Mouse (Mus musculus): ENCODE results near the gene Myh7.
"Not testable (repeated sequence)": the region's sequence is repeated elsewhere in the genome, so short reads cannot be mapped to it uniquely, and the experiment has no call there.

Gene Myh7

DNA sequence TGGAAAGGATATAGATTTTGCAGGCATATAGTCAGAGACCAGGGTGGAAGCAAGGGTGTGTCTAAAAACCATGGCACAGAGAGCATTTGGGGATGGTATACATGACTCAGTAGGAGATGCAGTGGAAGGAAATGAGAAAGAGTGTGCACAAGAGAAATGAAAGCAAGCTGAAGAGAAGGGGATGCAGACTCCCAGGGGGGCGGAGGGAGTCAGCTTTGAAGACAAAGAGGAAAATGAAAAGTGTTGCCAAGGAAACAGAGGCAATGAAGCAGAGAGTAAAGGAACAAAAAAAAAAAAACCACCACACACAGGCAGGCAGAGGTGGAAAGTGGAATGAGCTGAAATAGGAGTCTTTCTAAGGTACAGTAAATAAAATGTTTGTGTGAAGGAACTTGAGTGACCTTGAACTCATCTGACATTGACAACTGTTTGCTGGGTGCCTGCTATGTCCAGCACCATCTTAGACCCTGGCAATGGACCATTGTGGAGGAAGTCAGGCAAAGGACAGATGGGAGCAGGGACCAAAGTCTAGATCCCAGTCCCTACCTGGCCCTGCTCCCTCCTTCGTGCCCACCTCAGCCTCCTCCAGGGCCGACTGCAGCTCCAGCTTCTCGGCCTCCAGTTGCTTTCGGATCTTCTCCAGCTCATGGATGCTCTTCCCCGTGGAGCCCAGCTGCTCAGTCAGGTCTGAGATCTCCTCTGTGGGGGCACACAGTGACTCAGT is 20.2 kb downstream of the Myh7 start:
- no peak for DNase-seq (ENCODE audit: extremely low read depth, insufficient read length, low spot score)

DNA sequence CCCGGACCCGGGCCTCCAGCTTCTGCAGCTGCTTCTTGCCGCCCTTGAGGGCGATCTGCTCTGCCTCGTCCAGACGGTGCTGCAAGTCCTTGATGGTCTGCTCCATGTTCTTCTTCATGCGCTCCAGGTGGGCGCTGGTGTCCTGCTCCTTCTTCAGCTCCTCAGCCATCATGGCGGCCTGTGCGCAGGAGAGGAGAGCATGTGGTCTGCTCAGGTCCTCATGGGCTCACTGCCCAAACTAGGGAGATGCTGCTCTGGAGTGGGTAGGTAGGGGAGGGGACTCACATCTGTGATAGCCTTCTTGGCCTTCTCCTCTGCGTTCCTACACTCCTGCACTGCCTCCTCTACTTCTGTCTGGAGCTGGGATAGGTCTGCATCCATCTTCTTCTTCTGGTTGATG is 21.6 kb downstream of the Myh7 start:
- not testable (repeated sequence) for DNase-seq (ENCODE audit: extremely low read depth, insufficient read length, low spot score)

DNA sequence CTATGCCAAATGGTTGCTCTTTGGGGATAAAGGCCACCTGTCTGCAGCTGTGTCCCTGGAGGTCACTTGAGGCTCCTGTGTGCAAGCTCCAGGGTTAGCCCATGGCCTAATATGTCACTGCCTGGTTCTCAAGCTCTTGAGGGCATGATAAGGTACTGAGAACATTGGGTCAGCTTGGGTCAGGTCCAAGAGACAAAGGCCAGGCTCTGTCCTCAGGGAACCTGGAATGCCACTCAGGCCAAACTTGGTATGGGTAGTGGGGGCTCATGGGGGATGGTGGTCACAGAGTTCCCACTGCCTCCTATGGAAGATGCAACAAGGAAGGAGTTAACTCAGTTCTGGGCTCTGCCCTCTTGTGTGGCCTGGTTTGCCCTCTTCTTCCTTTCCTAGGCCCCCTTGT is 26.1 kb downstream of the Myh7 start:
- no peak for DNase-seq (ENCODE audit: extremely low read depth, insufficient read length, low spot score)

DNA sequence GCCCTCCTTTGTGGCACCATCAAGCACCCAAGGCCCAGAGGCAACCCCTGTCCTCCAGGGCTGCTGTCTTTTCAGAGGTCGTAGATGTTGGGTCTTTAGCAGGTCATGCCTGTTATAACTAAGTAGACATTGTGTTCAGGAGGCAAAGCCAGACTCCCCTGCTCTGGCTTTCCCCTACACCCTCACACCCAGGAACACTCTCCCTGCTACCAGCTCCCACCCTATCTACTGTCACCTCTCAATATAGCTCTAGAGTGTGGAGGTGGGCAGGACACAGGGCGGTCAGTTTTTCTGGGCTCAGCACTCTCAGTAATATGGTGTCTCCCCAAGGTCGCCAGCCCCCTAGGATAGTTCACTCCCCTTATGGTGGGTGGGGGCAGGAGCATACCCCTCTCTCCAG is 26.6 kb downstream of the Myh7 start:
- DNase-seq (ENCODE audit: extremely low read depth, insufficient read length, low spot score): no peak

DNA sequence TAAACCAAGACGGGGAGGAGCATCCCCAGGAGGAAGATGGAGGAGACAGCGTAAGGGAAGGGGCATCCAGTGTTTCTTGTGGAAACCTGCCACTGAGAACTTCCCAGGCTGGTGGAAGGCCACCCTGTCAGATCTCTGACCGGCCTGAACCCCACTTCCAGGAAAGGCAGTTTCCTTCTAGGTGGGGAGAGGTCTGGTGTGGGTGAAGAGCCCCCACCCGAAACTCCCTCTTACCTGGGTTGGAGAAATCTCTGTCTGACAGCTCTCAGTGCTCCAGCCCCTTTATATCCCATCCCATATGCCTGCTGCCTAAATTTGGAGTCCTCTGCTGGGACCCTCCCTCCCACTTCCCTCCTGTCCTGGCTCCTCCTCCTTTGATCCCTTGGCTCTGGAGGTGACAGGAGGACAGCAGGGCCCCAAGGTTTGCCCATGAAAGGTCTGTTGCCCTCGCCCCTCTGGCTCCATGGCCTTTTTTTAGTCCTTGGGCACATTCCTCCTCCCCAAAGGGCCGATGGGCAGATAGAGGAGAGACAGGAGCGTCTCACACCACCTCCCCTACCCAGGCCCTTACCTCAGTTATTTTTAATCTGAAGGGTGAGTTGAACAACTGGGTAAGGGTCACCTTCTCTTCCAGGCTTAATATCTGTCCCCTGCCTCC is 28.0 kb downstream of the Myh7 start, which contains the start of gene Myh6:
Myh6 (minus strand) TSS at position 608 of the 658 bp plus-strand sequence.
- DNase-seq (ENCODE audit: extremely low read depth, insufficient read length, low spot score): no peak

DNA sequence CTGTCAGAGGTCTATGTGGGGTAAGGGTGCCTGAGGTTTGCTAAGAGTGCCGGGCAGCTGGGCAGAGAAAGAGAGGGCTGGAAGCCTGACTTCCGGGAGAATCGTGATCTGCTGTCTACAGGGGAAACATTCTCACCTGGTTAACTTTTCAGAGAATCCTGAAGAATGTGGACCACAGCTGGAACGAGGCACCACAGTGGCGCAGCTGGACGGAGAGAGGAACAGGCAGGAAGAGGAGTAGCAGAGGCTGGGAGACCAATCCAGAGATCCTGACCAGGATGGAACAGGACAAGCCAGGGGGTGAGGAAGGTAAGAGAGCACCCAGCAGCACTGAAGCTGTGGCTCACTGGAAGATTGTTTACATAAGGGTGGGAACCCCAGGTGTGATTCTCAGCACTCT is 28.8 kb downstream of the Myh7 start:
- DNase-seq (ENCODE audit: extremely low read depth, insufficient read length, low spot score): no peak

DNA sequence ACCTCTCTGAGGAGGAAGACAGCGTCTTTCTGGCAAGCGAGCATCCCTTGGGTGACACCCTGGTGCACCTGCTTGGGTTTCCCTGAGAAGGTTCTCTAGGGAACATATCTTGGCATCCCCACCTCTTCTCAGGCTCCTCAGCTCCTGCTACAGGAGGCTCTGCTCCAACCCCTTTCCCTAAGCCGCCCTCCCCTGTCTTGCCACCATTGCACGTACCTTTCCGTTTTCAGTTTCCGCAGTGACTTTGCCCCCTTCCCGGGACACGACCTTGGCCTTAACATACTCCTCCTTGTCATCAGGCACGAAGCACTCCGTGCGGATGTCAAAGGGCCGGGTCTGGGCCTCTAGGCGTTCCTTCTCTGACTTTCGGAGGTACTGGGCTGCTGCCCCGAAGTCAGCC is 29.4 kb downstream of the Myh7 start:
- DNase-seq (ENCODE audit: extremely low read depth, insufficient read length, low spot score): no peak

DNA sequence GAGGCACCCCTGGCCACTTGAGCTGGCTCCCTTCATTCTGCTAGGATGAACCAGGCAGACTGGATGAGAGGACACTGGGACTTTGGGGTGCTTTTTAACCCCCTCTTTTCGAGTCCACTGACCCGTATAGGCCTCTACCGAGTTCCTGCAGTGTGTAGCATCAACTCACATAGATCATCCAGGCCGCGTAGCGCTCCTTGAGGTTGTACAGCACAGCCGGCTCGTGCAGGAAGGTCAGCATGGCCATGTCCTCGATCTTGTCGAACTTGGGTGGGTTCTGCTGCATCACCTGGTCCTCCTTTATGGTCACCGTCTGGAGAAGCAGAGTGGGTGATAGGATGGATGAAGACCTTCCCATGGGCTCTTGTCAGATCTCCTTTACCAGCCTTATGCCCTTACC is 30.7 kb downstream of the Myh7 start:
- DNase-seq (ENCODE audit: extremely low read depth, insufficient read length, low spot score): no peak

DNA sequence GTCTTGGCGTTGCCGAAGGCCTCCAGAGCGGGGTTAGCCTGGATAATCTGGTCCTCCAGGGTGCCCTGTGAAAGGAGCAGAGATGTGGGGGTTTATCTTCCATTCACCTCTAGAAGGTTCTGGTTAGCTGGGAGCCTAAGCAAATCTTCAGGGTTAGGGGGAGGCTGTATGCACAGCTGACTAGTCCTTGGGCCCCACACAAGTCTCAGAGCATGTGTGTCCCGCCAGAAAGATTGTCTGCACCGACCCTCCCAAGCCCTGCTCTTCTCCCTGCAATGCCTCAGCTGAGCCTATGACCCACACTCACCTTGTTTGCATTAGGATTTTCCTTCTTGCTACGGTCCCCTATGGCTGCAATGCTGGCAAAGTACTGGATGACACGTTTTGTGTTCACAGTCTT is 31.7 kb downstream of the Myh7 start:
- DNase-seq (ENCODE audit: extremely low read depth, insufficient read length, low spot score): no peak

DNA sequence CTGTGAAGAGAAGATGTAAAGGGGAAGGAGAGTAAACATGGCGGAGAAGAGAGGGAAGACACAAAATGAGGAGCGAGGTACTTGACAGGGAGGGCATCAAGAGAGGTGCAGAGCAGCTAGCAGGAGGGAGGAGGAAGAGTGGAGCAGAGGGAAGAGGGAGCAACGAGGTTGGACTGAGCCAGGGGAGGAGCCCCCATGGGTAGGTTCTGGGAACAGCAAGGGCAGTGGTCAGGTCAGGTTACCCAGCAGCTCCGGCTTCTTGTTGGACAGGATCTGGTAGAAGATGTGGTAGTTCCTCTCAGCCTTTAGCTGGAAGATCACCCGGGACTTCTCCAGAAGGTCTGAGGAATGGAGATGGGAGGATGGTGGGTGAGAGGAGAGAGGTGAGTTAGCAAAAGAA is 32.9 kb downstream of the Myh7 start:
- no peak for DNase-seq (ENCODE audit: extremely low read depth, insufficient read length, low spot score)

DNA sequence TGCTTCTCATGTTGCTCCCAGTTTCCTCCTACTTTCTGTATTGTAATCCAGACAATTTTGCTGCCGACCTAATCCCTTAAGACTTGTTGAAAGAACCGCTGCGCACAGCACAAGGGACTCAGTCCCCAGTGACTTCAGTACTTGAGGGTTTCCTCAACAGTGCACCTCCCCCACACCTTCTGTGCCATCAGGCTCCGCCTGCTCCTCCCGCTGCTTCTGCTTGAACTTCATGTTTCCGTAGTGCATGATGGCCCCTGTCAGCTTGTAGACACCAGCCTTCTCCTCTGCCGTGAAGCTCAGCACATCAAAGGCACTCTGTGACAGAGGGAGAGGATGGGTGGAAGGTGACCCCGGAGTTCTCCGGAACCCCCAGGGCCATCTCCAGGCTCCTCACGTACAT is 33.7 kb downstream of the Myh7 start:
- DNase-seq (ENCODE audit: extremely low read depth, insufficient read length, low spot score): no peak

DNA sequence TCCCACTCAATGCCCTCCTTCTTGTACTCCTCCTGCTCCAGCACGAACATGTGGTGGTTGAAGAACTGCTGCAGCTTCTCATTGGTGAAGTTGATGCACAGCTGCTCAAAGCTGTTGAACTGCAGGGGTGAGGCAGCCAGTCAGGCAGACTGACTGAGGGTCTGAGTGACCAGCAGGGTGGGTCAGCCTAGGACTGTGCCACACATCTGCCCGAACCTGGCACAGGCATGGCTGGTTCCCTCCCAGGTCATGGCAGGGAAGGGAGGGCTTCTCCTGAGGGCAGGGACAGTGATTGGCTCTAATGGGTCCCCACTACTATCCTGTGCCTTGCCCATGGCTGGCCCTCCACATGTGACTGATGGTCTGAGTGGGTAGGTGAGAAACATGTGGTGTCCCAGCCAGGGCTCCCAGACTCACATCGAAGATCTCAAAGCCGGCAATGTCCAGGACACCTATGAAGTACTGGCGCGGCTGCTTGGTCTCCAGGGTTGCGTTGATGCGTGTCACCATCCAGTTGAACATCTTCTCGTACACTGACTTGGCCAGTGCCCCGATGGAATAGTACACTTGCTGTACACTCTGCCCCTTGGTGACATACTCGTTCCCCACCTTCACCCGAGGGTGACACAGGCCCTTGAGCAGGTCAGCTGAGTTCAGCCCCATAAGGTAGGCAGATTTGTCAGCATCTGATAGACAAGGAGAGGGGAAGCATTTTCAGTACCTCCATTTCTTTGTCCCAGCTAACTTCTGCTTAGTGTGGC is 34.4 kb downstream of the Myh7 start:
- not testable (repeated sequence) for DNase-seq (ENCODE audit: extremely low read depth, insufficient read length, low spot score)

DNA sequence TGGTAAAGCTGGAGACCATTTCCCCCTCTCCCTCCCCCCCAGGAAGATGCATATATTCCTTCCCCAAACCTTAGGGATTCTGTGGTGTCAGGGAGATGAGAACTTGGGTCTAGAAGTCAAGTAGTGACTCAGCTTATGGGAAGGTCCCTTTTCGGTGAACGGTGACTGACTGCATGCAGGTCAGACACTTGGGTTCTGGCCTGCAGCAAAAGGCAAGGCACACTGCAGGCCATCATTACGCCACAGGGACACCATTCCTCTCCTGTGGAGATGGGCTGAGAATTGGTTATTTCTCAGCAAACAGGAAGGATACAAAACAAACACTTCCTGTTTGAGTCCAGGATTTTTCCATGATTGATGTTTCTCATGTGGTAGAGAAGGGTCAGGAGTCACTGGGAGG is 35.2 kb downstream of the Myh7 start:
- DNase-seq (ENCODE audit: extremely low read depth, insufficient read length, low spot score): no peak

DNA sequence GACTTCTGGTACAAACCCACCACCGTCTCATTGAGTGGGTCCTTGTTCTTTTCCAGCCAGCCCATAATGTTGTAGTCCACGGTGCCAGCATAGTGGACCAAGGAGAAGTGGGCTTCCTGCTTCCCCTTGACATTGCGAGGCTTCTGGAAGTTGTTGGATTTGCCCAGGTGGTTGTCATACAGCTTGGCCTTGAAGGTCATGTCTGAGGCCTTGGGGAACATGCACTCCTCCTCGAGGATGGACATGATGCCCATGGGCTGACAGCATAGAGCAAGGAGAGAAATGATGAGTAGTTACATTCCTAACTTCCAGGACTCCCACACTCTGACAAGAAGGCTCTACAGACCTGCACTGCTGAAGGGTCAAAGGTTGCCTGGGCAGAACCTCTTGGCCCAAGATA is 35.9 kb downstream of the Myh7 start:
- DNase-seq (ENCODE audit: extremely low read depth, insufficient read length, low spot score): no peak

DNA sequence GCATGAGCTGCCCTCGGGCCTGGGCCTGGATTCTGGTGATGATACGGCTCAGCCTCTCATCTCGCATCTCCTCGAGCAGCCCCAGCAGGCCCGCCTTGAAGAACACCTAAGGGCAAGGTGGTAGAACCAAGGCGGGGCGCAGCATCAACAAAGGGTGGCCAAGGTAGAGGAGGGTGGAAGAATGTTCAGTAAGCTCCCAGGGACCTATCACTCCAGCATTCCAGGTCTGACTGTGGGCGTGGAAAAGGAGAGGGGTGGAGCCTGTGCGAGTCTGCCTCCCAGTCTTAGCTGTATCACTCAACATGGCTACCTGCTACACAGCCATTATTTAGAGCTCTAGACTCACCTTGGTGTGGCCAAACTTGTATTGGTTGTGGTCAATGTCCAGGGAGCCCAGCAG is 37.9 kb downstream of the Myh7 start:
- no peak for DNase-seq (ENCODE audit: extremely low read depth, insufficient read length, low spot score)

DNA sequence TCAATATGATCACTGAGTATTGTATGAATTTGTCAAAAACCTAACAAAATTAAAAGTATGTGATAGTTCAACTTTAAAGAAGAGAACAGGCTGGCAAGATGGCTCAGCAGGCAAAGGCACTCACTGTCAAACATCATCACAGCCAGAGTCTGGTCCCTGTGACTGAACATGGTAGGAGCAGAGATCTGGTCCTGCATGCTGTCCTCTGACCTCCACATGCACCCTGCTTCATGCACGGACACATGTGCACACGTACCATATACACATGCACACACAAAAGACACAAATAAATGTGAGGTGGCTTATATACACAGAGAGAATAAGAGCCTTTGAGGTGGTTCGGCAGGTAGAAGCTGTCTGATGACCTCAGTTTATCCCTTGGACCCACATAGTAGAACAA is 38.9 kb downstream of the Myh7 start:
- DNase-seq (ENCODE audit: extremely low read depth, insufficient read length, low spot score): no peak

DNA sequence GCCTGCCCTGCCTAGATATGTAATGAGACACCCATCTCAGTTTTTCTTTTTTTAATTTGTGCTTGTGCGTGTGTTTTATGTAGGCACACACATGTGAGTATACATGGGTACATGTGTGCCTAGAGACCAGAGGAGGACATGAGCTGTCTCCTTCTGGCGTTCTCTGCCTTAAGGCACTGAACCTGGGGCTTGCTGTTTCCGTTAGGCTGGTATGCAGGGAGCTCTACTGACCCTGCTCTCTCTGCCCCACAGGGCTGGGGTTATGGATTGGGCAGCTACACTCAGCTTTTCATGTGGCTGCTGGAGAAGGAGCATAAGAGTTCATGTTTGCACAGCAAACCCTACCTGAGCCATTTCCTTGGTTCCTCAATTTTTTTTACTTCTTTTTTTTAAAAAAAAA is 40.0 kb downstream of the Myh7 start:
- no peak for DNase-seq (ENCODE audit: extremely low read depth, insufficient read length, low spot score)

DNA sequence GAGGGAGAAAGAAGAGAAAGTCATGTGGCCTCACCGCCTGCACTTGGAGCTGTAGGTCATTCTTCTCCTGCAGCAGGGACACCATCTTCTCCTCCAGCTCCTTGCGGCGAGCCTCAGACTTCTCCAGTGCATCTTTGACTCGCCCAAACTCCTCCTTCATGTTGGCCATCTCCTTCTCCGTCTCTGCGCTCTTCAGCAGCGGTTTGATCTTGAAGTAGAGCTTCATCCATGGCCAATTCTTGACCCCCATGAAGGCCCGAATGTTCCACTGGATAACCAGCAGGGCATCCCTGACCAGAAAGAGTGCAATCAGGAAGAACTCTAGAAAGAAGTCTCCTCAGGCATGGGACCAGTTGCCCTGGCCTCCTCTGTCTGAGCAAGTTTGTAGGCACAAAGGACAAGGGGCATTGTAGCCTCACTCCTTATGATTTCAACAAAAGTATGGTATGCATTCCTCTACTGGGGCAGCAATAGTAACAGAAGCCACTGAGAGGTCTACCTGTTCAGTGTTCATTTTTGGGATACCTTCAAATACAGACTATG is 40.7 kb downstream of the Myh7 start:
- DNase-seq (ENCODE audit: extremely low read depth, insufficient read length, low spot score): no peak

DNA sequence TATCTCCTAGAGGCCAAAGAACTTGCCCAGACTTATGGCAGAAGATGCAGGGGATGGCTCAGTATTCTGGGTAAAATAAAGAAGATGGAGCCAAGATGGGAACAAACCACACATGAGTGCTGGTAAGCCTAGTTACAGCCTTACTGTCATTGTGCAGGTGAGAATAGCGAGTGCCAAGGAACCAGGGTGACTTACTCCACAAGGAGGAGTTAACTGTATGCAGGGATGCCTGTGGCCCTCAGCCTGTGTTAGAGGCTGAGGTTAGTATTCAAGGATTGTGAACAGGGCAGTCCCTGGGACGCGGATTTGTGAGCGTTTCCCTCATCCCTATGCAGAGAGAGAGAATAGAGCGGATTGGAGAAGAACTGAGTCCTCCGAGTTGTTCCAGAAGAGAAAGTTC is 42.8 kb downstream of the Myh7 start:
- DNase-seq (ENCODE audit: extremely low read depth, insufficient read length, low spot score): no peak

DNA sequence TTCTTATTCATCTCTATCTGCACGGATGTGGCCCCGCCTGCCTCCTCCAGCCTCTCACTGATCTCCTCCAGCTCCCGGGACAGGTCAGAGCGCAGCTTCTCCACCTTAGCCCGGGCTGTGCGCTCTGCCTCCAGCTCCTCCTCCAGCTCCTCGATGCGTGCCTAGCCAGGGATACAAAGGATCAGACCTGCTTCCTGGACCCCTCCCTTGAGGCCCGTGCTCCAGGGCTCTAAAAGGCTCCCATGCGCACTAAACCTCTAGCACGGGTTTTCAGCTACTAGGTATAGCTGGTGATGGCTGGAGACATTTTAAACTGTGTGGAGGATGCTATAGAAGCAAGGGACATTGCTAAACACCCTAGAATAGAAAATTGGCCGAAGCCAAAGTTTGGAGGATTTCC is 43.9 kb downstream of the Myh7 start:
- no peak for DNase-seq (ENCODE audit: extremely low read depth, insufficient read length, low spot score)

DNA sequence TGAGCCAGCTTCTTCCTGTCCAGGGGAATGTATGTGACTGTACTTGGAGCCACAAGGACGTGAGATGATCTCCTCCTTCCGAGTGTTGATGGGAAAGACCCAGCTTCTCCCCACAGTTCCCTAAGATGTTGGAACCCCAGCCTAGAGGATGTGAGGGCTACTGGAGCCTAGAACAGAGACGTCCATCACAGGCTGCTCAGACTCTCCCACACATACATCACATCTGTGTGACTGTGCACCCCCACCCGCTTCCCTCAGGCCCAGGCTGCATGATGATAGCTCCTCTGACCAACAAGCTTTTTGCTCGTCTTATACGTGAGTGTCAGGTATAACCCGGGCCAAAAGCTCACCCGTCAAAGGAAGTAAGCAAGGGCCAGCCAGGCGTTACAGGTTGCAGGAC is 45.6 kb downstream of the Myh7 start:
- no peak for DNase-seq (ENCODE audit: extremely low read depth, insufficient read length, low spot score)

DNA sequence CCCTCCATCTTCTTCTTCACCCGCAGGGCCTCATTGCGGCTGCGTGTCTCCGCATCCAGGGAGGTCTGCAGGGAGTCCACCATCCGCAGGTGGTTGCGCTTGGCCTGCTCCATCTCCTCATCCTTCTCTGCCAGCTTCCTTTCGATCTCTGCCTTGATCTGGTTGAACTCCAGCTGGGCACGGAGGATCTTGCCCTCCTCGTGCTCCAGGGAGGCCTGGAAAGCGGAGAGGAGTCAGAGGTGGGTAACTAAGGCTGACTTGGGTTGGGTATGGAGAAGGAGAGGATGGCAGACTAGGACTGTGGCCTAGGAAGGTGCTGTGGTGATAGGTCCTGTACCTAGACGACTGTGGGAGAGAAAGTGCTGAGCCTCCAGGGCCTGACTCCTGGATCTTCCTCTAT is 47.4 kb downstream of the Myh7 start:
- DNase-seq (ENCODE audit: extremely low read depth, insufficient read length, low spot score): not testable (repeated sequence)

Data from 3134 (cell line).